Mouse (Mus musculus): ENCODE measurements at regions not wholly inside any gene's neighbourhood (a gene's known extent, or its start where the extent isn't known, plus 50 kb on each side); places are given as distances from the start of the nearest gene placed in this dataset.

DNA sequence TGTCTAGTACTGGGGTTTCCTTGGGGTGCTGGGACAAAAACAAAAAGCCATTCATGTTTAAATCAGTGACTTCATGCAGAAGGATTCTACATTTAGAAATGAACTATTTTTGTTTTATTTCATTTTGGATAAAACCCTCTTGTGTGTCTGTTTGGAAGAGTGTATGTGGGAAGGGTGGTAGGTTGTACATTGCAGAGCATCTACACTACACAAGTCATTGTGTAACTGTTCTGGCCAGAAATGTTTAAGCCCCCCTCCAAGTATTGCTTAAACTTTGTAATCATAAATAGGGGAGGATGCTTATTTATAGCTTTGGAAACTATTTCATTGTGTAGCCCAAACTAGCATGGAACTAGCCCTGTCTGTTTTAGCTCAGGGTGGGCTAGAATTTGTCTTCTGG is 752.3 kb downstream of the Adgrl2 start:
- Histone ChIP-seq H3K27me3 (replicated peaks; ENCODE audit: control insufficient read depth, insufficient read depth, low read length) (no peaks in the 10 kb centered on the region), H3K36me3 (ENCODE audit: control insufficient read depth, insufficient read depth, low read length) (no peaks in the 10 kb centered on the region), H3K9ac (ENCODE audit: low read depth, low read length) (no peak overlapping the region), H3K4me2 (ENCODE audit: low read length) (no peak overlapping the region), H3K27ac (ENCODE audit: low read depth, low read length) (no peak overlapping the region), H3K4me3 (ENCODE audit: low read length) (no peak overlapping the region), H3K4me1 (ENCODE audit: control insufficient read depth, insufficient read depth, low read depth, low read length) (no peaks in the 10 kb centered on the region), H3K9me3 (ENCODE audit: control insufficient read depth, low read length) (no peaks in the 10 kb centered on the region)
- no peak for ATAC-seq

DNA sequence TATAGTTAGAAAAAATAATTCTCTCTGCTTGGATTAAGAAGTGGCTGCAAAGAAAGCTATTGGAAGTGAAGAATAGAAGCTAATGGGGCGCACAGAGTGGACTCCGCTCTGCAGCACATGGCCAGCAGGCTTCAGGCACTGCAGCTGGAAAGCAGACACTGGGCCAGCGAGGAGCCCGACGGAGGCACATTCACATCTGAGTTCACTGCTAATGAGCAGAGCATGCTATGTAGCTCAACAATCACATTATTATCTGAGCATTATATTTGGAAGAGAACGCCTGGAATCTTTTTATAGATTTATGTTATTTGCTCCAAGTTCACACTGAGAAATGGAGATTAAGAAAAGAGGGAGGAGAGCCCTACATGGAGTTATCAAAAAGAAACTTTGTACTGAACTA is 752.8 kb downstream of the Adgrl2 start:
- no peak for ATAC-seq
- Histone ChIP-seq H3K4me3 (ENCODE audit: low read length) (no peak overlapping the region), H3K9ac (ENCODE audit: low read depth, low read length) (no peak overlapping the region), H3K9me3 (ENCODE audit: control insufficient read depth, low read length) (no peaks in the 10 kb centered on the region), H3K27me3 (replicated peaks; ENCODE audit: control insufficient read depth, insufficient read depth, low read length) (no peaks in the 10 kb centered on the region), H3K4me1 (ENCODE audit: control insufficient read depth, insufficient read depth, low read depth, low read length) (no peaks in the 10 kb centered on the region), H3K36me3 (ENCODE audit: control insufficient read depth, insufficient read depth, low read length) (no peaks in the 10 kb centered on the region), H3K27ac (ENCODE audit: low read depth, low read length) (no peak overlapping the region), H3K4me2 (ENCODE audit: low read length) (no peak overlapping the region)
- 71% methylated on average over 6 of the region's 6 CpGs for WGBS

DNA sequence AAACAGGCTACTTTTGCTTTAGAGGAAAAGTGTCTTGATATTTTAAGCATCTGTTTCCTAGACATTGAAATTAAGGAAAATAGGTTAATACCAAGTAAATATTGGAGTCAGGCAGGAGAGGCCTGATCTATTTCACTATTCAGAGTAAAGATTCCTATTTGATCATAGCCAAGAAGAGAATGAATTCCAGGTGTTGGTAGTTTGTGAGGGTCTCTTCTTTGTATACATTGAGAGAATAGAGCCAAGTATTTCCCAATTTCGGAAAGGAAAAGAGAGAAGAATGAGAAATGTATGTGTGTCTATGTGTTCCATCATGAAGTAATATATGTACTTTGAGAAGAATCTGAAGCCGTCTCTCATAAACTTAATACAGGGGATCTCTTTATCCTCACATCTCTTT is 756.7 kb downstream of the Adgrl2 start:
- WGBS: 93% methylated on average over 2 of the region's 2 CpGs
- no peaks in the 10 kb centered on the region for H3K27me3 ChIP-seq (replicated peaks; ENCODE audit: control insufficient read depth, insufficient read depth, low read length)
- no peak overlapping the region for H3K4me2 ChIP-seq (ENCODE audit: low read length)

DNA sequence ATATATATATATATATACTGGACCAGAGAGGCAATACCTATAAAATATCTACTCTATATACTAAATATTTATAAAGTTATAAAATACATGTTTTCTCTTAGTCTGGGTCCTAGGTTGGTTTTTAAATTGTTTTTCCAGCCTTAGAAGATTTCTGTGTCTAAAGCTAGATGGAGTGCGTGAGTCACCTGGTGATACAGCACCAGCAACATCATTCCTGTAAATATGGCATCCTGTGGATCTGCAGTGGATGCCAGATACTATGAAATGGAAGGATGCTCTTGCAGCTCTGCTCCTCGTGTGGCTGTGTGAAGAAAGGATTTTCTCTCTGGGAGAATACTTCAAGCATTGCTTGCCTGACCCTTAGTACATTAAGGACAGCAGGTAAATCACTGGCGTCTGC is 761.2 kb downstream of the Adgrl2 start:
- H3K4me1 ChIP-seq (ENCODE audit: control insufficient read depth, insufficient read depth, low read depth, low read length): no peaks in the 10 kb centered on the region
- H3K36me3 ChIP-seq (ENCODE audit: control insufficient read depth, insufficient read depth, low read length): no peaks in the 10 kb centered on the region
- H3K27ac ChIP-seq (ENCODE audit: low read depth, low read length): no peak overlapping the region
- no peak for ATAC-seq
- no peak overlapping the region for H3K4me2 ChIP-seq (ENCODE audit: low read length)
- no peak overlapping the region for H3K4me3 ChIP-seq (ENCODE audit: low read length)
- H3K27me3 ChIP-seq (replicated peaks; ENCODE audit: control insufficient read depth, insufficient read depth, low read length): no peaks in the 10 kb centered on the region
- H3K9ac ChIP-seq (ENCODE audit: low read depth, low read length): no peak overlapping the region
- no peaks in the 10 kb centered on the region for H3K9me3 ChIP-seq (ENCODE audit: control insufficient read depth, low read length)
- WGBS: 63% methylated on average over 3 of the region's 3 CpGs

More for the DNA sequence above, 756.7 kb downstream of the Adgrl2 start:
- Histone ChIP-seq H3K27ac (ENCODE audit: low read depth, low read length) (no peak overlapping the region), H3K9ac (ENCODE audit: low read depth, low read length) (no peak overlapping the region), H3K4me1 (ENCODE audit: control insufficient read depth, insufficient read depth, low read depth, low read length) (no peaks in the 10 kb centered on the region), H3K4me3 (ENCODE audit: low read length) (no peak overlapping the region), H3K36me3 (ENCODE audit: control insufficient read depth, insufficient read depth, low read length) (no peaks in the 10 kb centered on the region), H3K9me3 (ENCODE audit: control insufficient read depth, low read length) (no peaks in the 10 kb centered on the region)
- no peak for ATAC-seq

DNA sequence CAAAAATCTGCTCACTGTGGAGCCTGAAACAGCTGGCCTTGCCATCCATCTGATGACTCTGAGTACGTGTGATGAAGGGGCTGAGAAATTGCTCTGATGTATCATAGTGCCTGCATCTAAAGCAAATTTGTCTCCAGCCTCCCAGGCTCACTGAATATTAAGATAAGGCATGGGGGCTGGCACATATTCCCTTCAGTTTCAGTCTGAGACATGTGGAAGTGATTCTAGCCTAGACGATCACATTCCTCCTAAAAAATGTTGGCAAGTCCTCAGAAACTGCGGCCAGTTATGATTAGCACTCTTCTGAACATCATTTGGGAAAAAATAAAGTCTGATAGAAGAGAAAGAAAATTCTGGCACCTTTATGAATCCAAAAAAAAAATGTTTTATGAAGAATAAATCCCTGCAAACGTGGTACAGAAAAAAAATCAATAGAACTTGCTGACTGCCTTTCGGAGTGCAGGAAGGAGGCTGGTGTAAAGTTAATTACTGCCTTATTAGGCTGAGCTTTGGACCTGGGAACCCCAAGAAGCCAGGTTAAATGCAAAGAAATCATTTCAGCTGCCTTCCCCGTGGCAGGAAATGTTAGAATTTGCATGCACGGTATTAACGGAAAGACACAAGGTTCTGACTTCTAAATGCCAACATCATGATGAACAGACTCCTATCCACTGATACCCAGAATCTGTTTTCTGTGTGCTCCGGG is 762.2 kb downstream of the Adgrl2 start:
- ATAC-seq: no peak
- H3K36me3 ChIP-seq (ENCODE audit: control insufficient read depth, insufficient read depth, low read length): no peaks in the 10 kb centered on the region
- H3K9me3 ChIP-seq (ENCODE audit: control insufficient read depth, low read length): no peaks in the 10 kb centered on the region
- no peak overlapping the region for H3K27ac ChIP-seq (ENCODE audit: low read depth, low read length)
- H3K4me1 ChIP-seq (ENCODE audit: control insufficient read depth, insufficient read depth, low read depth, low read length): no peaks in the 10 kb centered on the region
- no peak overlapping the region for H3K4me3 ChIP-seq (ENCODE audit: low read length)
- H3K4me2 ChIP-seq (ENCODE audit: low read length): no peak overlapping the region
- H3K27me3 ChIP-seq (replicated peaks; ENCODE audit: control insufficient read depth, insufficient read depth, low read length): no peaks in the 10 kb centered on the region
- 67% methylated on average over 9 of the region's 9 CpGs for WGBS
- no peak overlapping the region for H3K9ac ChIP-seq (ENCODE audit: low read depth, low read length)

DNA sequence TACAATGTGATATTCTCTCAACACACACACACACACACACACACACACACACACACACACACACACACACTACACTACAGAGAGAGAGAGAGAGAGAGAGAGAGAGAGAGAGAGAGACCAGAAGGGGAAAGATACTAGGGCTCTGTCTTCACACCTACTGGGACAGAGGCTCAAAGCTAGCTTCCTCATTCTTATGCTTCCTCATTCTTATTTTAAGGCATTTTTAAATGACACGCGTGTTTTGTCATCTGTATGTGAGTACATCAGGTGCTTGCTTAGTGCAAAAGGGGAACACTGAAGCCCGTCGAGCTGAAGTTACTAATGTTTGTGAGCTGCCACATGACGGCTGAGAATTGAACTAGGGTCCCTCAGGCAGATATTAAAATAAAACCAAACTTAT is 769.5 kb downstream of the Adgrl2 start:
- no peak for ATAC-seq
- Histone ChIP-seq H3K27me3 (replicated peaks; ENCODE audit: control insufficient read depth, insufficient read depth, low read length) (no peaks in the 10 kb centered on the region), H3K27ac (ENCODE audit: low read depth, low read length) (no peak overlapping the region), H3K4me3 (ENCODE audit: low read length) (no peak overlapping the region), H3K9me3 (ENCODE audit: control insufficient read depth, low read length) (no peaks in the 10 kb centered on the region), H3K4me2 (ENCODE audit: low read length) (no peak overlapping the region), H3K4me1 (ENCODE audit: control insufficient read depth, insufficient read depth, low read depth, low read length) (no peaks in the 10 kb centered on the region), H3K36me3 (ENCODE audit: control insufficient read depth, insufficient read depth, low read length) (no peaks in the 10 kb centered on the region), H3K9ac (ENCODE audit: low read depth, low read length) (no peak overlapping the region)
- WGBS: 85% methylated on average over 5 of the region's 5 CpGs

DNA sequence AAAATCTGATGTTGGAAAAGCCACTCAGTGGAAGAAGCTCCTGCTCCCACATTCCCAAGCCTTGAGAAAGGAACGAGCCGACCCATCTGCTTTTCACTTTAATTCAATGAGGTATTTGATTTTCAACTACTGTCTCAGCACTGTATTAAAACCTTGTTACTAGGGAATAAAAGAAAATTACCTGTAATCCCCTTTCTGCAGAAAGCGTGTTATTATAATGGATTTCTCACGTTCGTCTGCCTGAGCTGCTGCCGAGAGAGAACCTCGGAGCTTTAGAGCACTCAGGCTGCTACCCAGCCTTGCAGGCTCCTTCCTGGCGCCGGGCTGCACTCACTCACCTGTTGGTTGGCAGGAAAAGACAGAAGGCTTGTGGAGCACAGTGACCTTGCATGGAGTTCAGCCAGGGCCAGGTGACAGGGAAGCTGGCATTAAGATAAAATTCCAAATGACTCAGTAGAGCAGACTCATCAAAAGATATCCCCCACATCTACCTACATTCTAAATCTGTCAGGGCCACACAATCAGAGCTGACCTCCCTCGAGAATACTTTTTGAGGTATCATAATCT is 770.2 kb downstream of the Adgrl2 start:
- Histone ChIP-seq H3K27ac (ENCODE audit: low read depth, low read length) (no peak overlapping the region), H3K9me3 (ENCODE audit: control insufficient read depth, low read length) (no peaks in the 10 kb centered on the region), H3K27me3 (replicated peaks; ENCODE audit: control insufficient read depth, insufficient read depth, low read length) (no peaks in the 10 kb centered on the region), H3K36me3 (ENCODE audit: control insufficient read depth, insufficient read depth, low read length) (no peaks in the 10 kb centered on the region), H3K4me2 (ENCODE audit: low read length) (no peak overlapping the region), H3K4me1 (ENCODE audit: control insufficient read depth, insufficient read depth, low read depth, low read length) (no peaks in the 10 kb centered on the region), H3K9ac (ENCODE audit: low read depth, low read length) (no peak overlapping the region), H3K4me3 (ENCODE audit: low read length) (no peak overlapping the region)
- ATAC-seq: no peak
- 58% methylated on average over 10 of the region's 10 CpGs for WGBS

DNA sequence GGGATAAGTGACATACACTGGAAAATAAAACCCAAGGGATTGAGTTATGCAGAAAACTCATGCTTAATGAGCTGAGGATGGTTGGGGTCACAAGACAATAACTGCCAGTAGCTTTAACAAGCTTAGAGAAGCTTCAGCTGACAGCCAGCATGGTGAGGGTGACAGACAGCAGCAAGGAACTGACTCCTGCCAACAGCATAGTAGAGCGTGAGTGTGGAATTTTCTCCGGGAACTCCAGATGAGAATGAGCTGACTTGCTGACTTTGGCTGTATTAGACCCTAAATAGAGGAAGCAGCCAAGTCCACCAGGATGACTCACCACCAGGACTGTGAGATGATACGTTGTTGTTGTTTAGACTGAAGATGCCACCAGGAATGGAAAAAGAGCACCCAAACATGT is 788.2 kb downstream of the Adgrl2 start:
- WGBS: 65% methylated on average over 3 of the region's 3 CpGs
- no peaks in the 10 kb centered on the region for H3K36me3 ChIP-seq (ENCODE audit: control insufficient read depth, insufficient read depth, low read length)

DNA sequence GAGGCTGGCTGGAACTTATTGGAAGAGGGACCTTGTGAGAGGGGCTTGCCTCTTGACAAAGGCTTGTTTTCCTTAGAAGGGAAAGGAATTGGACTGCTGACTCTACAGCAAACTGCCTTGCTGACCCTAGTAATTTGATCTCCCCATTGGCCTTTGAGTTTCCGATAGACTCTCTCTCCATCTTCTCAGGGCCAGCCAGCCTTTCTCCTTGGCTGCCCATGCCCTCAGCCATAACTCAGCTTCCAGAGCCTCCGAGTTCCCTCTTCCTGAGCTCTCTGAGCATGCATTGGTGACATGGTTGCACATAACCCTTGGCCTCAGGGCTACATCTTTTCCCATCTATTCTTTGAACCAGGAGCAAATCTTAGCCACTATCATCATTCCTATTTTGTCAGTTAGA is 803.7 kb downstream of the Adgrl2 start:
- Histone ChIP-seq H3K9ac (ENCODE audit: low read depth, low read length) (no peak overlapping the region), H3K27me3 (replicated peaks; ENCODE audit: control insufficient read depth, insufficient read depth, low read length) (no peaks in the 10 kb centered on the region), H3K4me1 (ENCODE audit: control insufficient read depth, insufficient read depth, low read depth, low read length) (no peaks in the 10 kb centered on the region), H3K4me2 (ENCODE audit: low read length) (no peak overlapping the region), H3K9me3 (ENCODE audit: control insufficient read depth, low read length) (no peaks in the 10 kb centered on the region), H3K27ac (ENCODE audit: low read depth, low read length) (no peak overlapping the region), H3K4me3 (ENCODE audit: low read length) (no peak overlapping the region), H3K36me3 (ENCODE audit: control insufficient read depth, insufficient read depth, low read length) (no peaks in the 10 kb centered on the region)
- ATAC-seq: no peak
- WGBS: 60% methylated on average over 2 of the region's 2 CpGs

More for the DNA sequence above, 788.2 kb downstream of the Adgrl2 start:
- H3K9me3 ChIP-seq (ENCODE audit: control insufficient read depth, low read length): no peaks in the 10 kb centered on the region
- no peak overlapping the region for H3K27ac ChIP-seq (ENCODE audit: low read depth, low read length)
- no peak overlapping the region for H3K4me3 ChIP-seq (ENCODE audit: low read length)
- no peak overlapping the region for H3K9ac ChIP-seq (ENCODE audit: low read depth, low read length)
- no peak for ATAC-seq
- H3K4me2 ChIP-seq (ENCODE audit: low read length): no peak overlapping the region
- no peaks in the 10 kb centered on the region for H3K4me1 ChIP-seq (ENCODE audit: control insufficient read depth, insufficient read depth, low read depth, low read length)
- H3K27me3 ChIP-seq (replicated peaks; ENCODE audit: control insufficient read depth, insufficient read depth, low read length): no peaks in the 10 kb centered on the region
